Mouse (Mus musculus): Measurements from ENCODE around the gene Galnt18.

Gene Galnt18

DNA sequence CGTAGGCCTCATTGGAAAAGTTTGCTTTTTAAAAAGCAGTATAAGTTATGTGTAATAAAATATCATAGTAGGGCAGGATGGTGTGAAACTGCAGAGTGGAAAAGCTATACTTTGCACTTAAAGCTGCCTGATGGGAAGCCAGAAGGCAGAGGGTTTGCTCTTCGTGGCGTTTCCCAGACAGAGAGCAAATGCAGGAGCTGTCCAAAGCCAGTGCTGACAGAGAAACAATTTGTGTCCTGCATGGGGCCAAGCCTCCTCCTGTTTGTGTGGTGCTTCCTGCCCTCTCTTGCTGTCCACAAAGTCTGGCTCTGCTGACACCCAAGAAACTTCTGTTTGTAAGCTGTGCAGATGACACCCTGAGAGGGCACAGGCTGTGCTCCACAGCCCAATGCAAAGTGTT is 220.8 kb downstream of the Galnt18 start:
- DNase-seq (ENCODE audit: low spot score), result no peak

DNA sequence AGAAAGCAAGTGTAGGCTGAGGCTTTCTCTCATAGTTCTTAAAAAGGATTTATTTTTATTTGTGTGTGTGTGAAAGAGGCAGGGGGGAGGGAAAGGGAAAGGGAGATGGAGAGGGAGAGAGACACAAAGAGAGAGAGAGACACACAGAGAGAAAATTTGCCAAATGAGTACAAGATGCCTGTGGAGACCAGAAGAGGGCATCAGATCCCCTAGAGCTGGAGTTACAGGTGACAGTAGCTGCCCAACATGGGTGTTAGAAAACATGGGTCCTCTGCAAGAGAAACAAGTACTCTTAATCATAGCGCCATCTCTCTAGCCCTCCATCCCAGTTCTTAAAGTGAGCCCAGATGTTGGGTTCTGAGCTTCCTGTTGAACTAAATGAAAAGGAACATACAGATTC is 228.8 kb downstream of the Galnt18 start:
- no peak for DNase-seq (ENCODE audit: low spot score)

DNA sequence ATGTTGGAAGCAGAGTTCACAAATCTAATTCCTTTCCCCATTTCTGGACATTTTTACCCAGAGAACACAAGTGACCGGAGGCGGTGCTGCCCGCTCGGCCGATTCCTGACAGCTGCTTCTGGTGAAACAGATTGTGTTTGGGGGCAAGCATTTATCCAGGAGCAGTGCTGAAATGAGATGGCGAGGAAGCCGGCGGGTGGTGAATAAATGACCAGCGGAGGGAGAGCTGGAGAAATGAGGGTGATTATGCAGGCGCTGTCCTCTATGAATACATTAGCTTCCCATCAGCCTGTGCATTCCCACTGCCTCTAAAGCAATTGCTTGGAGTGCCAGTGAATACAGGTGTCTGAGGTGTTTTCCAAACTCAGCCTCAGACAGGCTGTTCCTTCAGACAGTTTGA is 232.7 kb downstream of the Galnt18 start:
- DNase-seq (ENCODE audit: low spot score), result no peak

DNA sequence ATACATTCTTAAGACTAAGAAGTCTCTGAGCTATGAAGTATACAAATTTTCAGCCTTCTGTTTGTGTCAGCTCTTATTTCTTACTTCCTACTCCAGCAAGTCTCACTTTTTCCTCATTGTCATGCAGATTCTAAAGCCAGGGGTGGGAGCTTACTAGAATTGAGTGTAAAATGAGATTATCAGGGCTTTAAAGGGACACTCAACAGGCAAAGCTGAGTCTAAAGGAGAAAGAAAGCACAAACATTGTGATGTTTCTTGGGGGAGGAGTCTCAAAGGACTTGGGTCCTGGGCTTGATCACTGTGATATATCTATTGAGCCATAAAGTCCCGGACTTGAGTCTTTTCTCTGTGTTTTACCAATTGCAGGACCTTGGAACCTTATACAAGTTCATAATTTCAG is 234.2 kb downstream of the Galnt18 start:
- DNase-seq (ENCODE audit: low spot score), result no peak

DNA sequence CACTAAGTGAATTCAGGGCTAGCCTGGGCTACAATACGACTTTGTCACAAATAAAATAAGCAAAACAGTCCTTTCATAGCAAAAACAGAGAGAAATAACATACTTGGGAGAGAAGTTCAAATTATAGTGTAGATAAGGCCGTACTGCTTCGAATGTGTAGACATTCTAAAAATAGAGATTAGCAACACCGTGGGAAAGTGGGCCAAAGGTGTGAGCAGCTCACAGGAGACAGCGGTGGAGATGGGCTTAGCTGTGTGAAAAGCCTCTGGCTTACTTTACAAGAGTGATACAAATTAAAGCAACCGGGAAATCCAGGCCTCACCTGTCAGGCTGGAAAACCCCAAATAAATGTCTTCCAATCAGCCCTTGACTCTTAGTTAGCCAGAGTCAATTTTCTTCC is 241.8 kb downstream of the Galnt18 start:
- no peak for DNase-seq (ENCODE audit: low spot score)

DNA sequence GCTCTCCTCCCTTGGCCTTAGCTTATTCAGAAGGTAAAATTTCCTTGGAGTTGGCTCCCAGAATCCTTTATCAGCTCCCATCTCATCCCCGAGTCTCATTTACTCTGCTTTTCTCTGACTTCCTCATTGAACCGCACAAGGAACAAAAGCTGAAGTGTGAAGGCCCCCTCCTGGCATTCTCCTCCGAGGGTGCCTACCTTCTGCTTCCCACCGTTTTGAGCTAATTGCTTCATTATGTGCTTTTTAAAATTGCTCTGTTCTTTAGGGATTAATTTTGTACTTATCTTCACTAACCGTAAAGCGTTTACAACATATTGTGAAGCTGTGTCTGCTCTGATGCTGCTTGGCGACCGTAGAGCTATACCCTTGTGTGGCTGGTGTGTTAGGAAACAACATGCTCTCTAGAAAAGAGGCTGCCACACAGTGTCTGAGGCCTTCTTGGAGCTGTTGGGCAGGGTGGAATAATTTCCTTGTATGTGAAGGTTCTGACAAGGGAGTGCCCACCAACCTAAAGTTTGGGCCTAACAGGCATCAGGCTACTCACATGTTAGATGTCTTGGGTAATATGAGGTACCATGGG is 244.9 kb downstream of the Galnt18 start:
- DNase-seq (ENCODE audit: low spot score), result no peak

DNA sequence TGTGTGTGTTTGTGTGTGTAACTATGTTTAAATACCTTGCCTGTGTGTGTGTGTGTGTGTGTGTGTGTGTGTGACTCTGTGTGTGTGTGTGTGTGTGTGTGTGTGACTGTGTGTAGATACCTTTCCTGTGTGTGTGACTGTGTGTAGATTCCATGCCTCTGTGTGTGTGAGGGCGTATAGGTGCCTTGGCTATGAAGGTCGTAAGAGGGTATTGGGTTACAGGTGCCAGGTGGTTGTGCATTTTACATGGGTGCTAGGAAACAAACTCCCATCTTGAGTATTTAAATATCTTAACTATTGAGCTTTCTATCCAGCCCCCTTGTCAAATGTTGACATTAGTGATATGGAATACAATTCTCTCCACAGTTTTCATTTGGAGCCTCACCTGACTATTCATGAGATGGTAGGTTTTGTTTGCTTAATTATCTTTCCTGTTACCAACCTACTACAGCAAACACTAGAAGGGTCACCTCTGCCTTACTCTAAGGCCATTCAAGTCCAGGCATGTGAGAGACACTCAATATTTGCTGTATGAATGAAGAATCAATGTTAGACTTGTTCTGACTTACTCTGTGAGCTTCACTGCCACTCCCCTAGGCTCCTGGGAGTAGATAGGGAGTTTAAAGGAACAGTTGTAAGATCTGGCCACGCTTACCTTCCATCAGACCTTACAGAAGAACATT is 250.7 kb downstream of the Galnt18 start:
- DNase-seq (ENCODE audit: low spot score), result no peak

DNA sequence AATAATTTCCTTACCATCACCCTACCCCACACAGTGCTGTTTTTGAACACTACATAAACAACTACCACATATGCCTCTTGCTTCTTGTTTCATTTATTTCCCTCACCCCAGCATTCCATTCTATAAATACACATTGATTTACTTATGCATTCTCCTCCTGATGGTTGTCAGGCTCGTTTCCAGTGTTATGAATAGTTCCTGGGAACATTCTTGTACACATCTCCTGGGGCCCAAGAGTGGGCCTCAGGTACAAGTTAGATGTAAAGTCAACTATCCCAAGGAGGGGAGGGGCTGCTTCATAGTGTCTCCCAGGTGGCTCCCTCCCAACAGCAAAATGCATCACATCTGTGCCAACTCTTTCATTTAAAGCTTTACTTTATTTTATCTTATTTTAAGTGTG is 251.3 kb downstream of the Galnt18 start:
- DNase-seq (ENCODE audit: low spot score), result no peak

DNA sequence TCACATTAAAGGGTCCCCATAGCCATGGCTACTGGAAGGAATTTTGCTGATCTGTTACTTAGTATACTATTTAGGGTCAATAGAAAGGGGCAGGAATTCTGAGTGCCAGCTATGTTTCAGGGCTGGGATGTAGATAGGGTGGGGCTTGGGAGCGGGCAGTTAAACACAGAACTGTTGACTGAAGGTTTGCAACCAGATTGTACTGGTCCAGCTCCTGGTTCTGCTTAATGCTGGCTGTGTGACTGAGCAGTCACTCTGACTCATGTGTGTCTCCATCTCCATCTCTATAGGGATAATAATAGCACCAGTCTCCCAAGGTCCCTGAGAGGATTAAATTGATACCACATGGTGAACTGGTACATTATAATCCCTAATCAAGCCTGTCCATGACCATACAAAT is 258.9 kb downstream of the Galnt18 start:
- no peak for DNase-seq (ENCODE audit: low spot score)

DNA sequence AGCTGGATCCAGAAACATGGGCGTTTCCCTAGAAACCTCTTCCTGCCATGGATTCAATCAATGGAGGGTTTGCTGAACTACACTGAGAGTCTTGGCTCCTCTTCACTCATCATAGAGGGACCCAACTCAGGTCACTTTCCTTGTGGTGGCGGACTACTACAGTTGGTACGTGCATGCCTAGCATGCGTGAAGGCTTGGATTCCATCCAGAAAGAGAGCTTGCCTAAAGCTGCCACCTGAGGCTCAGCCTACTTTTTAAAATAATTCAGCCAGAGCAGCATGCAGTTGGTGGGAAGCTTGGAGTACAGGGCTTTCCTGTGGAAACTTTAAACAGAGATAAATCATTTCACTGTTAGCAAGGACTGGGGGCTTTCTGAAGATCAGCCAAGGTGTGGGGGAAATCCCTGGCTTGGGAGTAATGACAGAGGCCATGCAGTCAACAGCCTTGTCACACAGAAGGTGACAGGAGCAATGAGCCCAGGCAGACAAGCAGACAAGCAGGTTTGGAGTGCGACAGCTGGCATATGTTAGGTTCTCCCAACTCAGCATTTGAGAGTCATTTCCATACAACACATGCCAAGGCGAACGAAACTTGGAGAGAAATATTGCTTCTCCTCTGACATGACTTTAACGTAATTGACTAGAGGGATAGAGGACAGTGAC is 261.1 kb downstream of the Galnt18 start:
- DNase-seq (ENCODE audit: low spot score), result no peak

DNA sequence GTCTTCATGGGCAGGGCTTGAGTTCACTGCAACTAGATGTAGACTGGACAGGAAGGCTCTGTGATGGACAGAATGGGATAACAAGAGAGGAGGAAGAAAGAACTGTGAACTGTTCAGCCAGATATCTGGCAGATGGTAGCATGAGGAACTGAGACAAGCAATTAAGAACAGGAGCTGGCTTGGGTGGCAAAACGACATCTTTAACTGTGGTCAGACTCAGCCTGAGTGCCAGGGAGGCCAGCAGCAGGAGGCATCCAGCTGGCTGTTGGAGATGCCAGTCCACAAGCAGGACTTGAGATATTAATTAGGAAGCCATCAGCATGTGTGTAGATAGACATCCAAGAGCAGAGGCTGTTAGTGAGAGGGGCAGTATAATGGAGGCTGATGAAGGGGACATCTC is 262.9 kb downstream of the Galnt18 start:
- DNase-seq (ENCODE audit: low spot score), result no peak

DNA sequence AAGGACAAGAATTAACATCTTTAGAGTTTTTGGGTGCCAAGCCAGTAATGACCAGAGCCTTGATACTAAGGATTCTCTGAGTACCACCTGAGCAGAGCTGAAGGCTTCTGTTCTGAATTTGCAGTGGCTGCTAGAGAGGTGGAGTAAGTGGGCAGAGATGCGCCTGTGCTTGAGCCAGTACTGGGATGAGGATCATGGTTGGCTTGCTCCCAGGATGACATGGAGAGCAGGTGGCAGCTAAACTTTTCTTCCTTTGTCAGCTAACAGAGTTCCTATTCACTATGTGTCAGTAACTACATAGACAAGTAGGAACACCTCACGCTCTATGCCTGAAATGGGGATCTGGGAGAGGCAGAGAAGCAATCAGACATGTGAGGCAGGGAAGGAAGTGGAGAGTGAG is 264.3 kb downstream of the Galnt18 start:
- DNase-seq (ENCODE audit: low spot score), result no peak

DNA sequence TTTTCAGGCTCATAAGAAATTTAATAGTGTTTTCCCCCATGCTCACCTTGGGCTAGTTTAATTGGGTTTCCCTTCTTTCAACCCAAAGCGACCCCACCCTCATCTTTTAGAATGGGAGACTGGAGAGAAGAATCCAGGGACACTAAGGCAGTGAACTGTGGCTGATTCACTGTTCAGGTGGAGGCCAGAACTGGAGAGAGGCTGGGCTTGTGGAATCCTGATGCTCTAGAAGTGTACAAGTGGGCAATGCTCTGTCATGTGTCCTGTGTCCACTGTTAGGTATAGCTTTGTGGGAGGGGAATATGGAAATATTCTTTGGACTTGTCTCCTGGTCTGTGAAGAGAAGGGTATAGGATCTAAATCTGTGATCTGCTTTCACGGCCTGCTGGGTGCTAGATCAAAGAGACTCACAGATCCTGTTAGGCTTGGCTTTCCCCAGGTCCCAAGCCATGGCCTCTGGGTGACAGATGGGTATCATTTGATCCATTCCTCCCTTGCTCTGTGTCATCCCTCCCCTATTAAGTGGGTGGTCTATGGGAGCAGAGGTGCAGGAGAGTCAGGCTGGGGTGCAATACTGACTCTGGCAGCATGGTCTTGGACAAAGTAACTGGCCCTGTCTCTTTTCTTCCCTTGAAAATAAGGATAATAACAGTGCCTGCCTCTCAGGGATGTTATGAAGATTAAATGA is 270.5 kb downstream of the Galnt18 start:
- no peak for DNase-seq (ENCODE audit: low spot score)

DNA sequence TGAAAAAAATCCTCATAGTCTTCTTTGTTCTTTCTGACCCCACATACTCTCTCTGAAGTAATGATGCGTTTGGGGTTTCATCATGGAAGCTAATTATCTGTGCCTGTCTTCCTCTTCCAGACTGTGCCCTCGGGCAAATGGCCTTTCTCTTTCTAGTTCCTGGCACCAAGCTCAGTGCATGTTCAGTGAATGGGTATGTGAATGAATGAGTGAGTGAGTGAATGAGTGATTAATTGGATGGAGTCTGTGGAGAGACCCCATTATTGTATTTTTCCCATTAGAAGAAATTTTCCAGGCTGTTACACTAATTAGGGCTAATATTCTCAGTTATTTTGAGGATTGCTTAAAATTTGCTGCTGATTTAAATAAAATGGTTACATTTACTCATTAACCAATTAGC is 279.2 kb downstream of the Galnt18 start:
- no peak for DNase-seq (ENCODE audit: low spot score)

DNA sequence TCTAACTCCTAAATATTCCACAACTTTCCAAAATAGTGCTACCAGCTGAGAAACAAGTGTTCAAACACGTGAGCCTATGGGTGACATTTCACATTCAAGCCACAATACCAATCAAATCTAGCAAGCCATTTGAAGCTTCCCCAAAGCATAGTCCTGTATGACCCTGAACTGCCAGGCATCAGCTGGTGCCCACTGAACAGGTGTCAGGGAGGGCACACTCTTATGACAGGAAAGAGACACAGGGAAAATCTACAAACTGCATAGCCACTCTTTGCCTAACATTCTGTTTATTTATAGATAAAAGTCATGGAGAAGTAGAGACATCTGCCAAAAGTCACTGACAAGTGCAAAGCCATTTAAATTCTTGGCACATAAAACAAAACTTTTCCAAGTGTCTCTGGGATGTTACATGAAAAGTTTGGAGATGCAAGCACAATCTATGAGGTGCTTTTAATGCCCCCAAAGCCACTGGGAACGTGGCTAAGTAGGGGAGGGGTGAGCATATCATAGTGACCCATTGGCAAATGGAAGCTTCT is 280.5 kb downstream of the Galnt18 start:
- no peak for DNase-seq (ENCODE audit: low spot score)

DNA sequence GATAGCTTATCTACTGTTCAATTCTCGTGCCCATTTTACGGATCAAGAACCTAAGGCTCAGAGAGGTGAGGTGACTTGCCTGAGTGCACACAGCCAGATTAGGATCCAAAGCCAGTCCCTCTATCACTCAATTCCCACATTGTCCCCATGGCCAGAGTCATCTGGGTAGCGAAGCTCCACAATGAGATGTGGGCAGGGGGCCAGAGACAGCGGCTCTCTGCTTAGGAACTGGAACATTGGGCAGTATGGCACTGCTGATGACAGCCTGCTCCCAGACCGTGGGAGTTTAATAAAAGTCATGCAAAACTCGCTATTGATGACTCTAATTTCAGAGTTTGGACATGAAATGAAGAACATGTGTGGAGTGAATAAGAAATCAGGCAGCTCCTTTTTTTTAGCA is 282.6 kb downstream of the Galnt18 start:
- no peak for DNase-seq (ENCODE audit: low spot score)

DNA sequence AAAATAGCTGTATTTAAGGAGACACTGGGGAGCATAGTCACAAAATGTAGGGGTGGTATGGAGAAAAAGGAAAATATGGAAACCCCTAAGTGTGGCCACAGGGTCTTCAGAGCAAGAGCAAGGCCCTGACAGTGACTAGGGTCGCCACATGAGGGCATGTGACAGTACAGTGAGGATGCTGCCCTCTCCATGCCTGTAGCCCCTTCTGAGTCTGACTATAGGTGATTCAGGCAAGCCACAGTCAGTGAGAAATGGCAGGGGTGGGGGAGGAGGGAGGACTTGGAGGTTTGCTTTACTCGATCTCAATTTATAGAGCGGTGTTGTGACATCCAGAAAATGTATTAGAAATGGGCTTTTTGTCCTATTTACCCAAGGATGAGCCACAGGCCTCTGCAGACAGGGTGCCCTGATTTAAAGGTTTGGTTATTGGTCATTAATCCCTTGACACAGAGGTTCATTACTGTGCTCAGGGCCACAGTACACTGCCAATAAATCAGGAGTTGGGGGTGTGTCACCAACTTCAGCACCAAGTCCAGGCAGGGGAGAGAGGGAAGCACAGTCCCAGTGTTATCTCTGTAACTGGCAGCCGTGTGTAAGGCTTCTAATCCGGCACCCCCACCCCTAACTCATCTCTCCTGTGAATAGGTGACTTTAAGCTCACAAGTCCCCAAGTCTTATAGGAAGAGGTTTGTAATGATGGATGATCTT is 287.4 kb downstream of the Galnt18 start:
- DNase-seq (ENCODE audit: low spot score), result no peak

DNA sequence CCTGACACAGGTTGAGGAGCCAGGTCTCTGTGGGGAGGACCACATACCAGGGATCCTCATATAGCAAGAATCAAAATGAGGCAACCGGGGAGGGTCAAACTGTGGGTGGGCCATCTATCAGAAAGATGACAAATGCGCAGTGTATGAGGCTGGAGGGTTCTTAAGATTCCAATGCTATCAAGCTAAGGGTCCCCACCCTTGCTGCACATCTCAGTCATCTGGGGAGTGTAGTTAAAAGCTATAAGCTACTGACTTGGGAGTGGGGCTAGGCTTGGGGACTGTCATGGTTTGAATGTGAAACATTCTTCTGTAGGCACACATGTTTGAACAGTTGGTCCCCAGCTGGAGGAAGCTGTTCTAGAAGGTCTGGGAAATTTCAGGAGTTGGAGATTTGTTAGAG is 288.2 kb downstream of the Galnt18 start:
- DNase-seq (ENCODE audit: low spot score), result no peak

DNA sequence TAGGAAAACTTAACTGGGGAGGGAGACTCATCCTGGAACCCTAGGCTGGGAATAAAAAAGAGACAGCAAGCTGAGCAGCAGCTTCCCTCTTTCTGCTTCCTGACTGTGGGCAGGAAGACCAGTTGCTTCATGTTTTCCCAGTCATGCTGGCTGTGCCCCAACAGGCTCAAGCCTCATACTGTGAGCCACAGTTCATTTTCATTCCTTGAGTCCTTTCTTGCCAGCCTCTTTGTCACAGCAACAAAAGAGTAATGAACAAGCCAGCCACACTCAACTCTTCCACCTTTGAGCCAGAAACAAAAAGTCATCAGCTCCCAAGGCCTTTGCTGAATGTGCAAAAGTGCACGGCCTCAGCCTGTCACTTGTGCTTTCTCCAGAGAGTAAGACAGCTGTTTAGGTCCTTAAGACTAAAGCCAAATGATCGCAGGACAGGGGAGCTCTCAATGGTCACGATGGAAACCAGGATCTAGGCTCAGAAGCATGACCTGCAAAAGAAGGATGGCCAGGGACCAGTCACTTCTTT is 292.9 kb downstream of the Galnt18 start:
- DNase-seq (ENCODE audit: low spot score), result no peak

DNA sequence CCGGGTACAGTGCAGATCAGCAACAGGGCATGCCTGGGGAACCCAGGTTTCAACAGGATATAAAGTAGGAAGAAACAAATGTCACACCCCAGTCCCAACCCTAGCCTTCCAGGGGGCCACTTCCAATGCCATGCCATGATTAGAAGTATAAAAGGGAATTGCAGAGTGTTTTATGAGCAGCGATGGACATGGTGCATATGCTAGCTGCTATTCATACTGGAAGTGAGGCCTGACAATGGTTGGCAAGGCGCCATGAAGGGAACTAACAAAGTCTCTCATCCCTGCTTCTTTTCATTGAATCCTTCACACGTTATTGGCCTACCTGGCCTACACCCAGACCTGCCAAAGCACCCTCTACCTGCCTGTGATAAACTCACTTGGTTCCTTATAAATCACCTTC is 295.9 kb downstream of the Galnt18 start:
- DNase-seq (ENCODE audit: low spot score), result no peak

DNA sequence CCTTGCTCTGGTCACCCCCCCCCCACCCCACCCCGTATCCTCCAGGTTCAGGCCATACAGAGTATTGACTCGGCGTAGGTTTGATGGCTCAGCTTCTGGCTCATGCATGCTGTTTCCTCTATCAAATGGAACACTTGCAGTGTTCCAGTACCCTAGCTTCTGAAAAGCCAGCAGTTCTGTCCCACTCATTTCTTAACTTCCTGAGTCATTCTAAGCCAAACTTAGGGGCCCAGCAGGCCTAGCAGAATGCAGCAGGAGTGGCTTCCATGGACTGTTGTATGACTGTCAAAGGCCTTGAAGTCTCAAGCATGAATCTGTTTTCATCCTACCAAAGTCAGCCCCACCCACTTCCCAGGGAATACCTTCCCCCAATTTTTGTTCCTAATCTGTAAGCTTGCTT is 296.5 kb downstream of the Galnt18 start:
- DNase-seq (ENCODE audit: low spot score), result no peak

DNA sequence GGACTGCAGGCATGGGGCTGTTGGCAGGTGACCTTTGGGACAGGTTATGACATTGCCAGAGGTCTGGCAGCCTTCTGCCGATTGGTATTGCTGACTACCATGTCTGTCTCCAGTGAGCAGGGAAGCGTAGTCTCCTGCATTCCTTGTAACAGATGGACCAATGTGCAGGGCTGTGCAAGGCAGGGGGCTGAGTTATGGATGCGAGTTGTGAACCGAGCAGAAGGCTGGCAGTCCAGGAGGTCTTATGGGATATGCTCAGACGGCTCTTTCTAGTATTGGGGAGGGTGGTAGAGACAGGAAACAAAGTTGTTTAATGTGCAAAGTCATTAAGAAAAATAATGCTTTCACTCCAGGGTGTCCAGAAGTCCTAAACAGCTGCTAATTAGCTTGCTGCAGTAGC is 312.1 kb downstream of the Galnt18 start:
- DNase-seq (ENCODE audit: low spot score), result no peak
